Mouse (Mus musculus) urinary bladder, postnatal 14 days (tissue): Measurements from ENCODE around the gene Slc25a51.
"Not testable (repeated sequence)": the region's sequence is repeated elsewhere in the genome, so short reads cannot be mapped to it uniquely, and the experiment has no call there.

ENCODE experiments used
- DNase-seq: peaks from one replicate; pipeline ENCODE4 v3.0.0; 2021; ENCODE audit warnings: low spot score

Gene Slc25a51

DNA sequence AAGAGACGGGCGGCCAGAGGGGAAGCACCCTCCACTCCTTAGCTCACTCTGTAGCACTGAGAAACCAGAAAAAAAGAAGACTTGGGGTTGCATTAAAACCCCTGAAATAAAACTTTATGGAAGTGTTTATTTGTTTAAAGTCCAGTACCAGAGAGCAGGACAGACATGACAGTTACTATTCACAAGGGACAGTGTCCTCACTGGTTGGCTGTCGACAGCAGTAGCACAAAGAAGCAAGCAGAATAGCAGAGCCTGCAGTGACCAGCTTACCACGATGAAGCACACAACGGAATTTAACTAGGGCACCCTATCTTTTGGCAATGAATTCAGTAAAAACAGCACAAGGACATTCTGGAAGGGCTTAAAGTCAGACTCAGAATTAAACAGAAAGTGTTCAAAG is 10.3 kb downstream of the Slc25a51 start:
- DNase-seq: not testable (repeated sequence)

DNA sequence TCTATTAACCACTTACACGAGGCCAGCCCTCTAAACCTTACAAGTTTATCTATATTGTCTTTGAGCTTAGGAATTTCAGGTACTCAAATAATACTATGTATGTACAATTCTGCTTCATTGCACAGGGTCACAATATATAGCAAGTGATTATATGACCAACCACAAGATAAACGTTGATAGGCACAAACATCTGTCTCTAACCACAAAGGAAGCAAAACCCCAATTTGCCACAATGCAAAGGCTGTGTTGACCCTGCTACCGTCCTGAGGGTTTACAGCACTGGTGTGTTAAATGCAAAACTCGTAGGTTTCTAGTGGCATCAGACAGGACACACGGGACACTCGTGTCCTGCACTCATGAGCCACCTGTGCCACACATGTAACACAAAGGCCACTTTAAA is 12.4 kb downstream of the Slc25a51 start:
- not testable (repeated sequence) for DNase-seq

DNA sequence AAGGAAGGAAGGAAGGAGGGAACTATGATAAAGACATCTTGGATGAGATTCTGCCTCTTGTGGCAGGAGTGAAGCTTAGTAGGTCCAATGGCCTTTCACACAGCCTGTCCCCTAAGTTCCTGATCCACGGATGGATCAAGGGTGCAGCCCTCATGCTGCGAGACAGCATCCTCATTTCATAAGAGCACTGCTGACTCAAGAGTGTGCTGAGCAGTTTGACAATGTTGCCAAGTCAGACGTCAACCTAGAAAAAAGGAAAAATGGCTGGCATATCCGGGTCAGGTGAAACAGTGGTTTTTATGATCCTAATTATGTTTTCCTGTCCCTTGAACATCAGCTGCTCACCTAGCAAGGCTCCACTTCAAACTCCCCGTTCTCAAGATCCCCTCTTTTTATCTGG is 14.9 kb downstream of the Slc25a51 start:
- no peak for DNase-seq

DNA sequence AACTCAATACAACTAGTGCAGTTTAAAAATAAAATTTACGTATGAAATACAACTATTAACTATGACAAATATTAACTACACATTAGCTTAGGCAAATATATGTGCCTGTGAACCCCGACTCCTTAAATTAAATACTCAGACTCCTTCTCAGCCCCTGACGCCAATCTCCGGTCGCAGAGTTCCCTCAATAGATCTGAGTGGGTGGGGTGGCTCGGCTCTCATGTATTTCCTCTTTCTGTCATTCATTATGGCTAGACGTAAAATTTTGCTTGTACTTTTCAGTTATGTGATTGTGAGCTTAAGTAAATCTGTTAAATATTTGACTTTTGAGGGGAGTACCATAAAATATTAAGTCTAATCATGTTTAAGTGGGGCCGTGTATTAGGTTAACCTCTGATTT is 15.6 kb downstream of the Slc25a51 start:
- no peak for DNase-seq

DNA sequence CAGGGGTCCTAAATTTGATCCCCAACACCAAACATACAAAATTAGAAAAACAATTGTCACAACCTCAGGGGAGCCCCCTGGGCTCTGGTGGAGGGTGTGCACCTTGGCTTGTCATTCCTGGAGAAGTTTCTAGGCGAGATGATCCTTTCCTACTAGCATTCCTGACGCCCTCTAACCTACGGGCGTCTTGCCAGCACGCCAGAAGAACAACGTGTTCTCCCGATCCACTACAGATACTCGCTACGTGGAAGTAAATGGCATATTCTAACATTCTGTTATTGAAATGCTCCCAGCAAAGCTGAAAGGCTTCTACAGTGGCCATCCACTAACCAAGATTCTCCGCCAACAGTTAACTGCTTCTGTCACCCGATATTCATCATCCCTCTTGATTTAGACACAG is 16.0 kb downstream of the Slc25a51 start:
- no peak for DNase-seq

DNA sequence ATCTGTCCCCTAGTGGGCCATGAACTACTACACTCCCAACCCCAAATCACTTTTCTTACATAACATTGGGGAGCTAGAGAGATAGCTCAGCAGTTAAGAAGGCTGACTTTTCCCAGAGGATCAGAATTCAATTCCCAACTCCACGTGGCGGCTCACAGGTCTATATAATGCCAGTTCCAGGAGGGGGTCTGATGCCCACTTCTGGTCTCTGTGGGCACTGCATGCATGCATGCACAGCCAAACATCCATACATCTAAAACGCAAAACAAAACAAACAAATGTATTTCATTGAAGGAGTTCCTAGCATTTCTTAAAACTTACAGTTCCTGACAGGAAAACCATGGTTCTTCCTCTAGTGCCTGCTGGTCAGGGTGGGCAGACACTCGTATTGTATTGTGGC is 16.5 kb downstream of the Slc25a51 start:
- no peak for DNase-seq

DNA sequence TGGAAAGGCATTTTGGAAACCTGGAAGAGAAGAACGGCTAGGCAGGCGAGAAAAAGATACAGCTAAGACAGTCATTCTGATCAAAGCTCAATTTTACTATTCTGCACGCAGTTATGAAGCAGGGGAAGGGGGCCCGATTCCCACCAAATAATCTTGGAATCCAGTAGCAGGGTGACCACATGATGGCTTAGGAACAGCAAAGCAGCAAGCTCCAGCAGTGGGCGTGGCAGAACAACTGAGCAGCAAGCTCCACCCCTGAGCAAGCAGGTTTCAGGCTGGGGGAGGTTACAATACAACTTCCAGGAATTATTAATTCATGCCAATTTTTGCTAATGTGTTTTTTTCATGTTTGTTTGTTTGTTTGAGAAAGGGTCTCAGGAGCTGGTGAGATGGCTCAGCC is 21.3 kb downstream of the Slc25a51 start:
- not testable (repeated sequence) for DNase-seq

DNA sequence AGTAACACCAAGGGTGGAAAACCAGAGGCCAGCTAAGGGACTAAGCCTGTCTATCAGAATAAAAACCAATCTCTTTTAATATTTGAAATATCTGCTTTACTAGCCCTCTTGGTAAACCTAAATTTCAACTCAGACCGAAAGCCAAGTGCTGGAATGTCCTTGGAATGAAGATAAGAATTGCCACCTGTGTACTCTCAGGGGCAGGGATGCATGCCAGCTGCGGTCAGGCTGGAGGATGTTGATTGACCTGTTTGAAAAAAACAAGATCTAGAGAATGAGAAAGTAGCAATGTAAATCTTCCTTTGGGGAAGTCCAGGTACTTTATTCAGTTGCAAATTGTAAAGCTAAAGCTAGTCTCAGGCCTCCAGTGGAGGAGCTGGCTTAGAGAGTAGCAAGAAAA is 26.4 kb downstream of the Slc25a51 start:
- DNase-seq: peak; percentile 34

DNA sequence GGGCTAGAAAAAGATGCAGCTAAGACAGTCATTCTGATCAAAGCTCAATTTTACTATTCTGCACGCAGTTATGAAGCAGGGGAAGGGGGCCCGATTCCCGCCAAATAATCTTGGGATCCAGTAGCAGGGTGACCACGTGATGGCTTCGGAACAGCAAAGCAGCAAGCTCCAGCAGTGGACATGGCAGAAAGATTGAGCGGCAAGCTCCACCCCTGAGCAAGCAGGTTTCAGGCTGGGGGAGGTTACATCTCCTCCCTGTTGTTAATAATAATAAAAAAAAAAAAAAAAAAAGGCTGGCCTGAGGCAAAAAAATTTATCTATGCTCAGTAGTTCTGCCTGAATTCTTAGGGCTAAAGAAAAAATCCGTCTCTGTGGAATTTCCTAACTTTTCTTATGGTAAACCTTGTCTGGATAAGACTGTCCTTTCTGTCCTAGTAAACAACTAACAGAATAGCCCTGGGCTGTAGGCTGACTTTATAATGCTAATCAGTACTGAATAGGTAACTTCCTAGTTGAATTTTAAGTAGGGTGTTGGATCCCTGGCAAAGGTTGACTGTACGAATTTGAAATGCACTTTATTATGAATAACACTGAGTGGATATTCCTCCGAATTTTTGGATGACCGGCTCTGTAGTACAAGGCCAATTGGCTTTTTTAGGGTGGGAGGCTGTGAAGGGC is 27.5 kb downstream of the Slc25a51 start:
- DNase-seq: not testable (repeated sequence)

DNA sequence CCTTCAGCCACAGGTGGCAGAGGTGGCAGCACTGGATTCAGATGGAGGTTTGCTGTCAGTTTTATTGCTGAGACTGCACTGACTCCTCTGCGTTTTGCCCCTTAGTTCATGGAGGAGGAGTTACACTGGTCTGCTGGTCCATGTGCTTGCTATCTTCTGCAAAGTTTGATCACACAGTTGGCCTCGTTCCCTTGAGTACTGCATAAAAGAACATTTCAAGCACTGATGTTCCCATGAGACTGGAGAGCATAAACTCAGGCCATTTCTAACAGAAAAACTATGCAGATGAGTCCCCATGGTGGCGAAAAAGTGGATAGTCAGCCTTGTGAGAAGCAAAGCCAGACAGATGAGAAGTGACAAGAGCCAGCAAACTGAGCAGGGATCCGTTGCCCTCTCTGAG is 32.0 kb downstream of the Slc25a51 start:
- no peak for DNase-seq

DNA sequence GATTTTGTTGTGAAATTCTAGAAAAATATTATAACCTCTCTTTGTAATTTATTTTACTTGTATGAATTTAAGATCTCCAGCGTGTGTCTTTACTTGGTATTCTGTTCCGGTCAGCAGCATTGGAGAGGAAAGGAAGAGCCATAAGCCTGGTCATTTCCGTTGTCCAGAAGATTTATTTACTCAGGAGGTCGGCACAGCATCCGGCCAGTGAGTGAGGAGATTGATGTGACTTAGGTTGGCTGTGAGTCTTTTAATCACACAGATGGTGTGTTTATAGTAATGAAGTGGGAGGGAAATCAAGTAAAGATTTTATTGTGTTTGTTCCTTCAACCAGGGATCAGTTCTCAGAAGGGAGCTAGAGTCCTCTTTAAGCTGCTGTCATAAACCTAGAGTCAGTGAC is 33.7 kb downstream of the Slc25a51 start:
- DNase-seq: no peak

DNA sequence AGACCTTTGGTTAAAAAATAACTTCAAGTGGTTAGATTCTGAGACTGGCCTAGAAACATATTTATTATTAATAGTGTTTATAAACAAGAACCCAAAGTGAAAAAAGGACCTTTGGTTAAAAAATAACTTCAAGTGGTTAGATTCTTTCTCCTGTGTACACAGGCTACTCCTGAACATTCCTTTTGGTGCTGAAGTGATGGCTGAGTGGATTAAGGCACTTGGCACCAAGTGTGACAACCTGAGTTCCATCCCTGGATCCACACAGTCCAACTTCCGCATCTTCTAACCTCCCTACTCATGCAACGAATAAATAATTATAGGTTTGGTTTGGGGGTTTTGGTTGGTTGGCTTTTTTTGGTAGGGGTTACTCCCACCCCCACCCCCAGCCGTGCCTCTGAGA is 37.3 kb downstream of the Slc25a51 start:
- no peak for DNase-seq

DNA sequence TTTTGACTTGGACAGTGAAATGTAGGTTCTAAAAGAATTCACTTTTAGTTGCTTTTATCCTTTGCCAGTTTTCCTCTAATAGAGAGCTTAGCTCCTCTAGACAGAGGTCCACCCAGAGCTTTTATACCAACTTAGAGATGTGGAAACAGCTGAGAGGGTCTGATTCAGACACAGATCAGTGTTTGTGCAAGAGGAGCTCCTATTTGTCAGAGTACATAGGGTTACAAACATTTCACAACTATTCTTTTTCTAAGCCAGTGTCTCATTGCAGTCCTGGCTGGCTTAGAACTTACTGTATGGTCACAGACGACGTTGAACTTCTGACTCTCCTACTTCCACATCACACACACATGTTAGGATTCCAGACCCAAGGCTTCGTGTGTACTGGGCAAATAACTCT is 51.9 kb downstream of the Slc25a51 start:
- no peak for DNase-seq
